Mouse (Mus musculus) naive thymus-derived CD4-positive, alpha-beta T cell, adult 5 months (primary cell): ENCODE results near the gene Six4. TPM values are rescaled to one million over a fixed set of nuclear protein-coding genes. Genes with fewer than 3 reads are reported as not detected.

Experiments
- polyA plus RNA-seq: library from polyadenylated mRNA; unstranded; fragments of 100-300 nt; shearing (Covaris generic); gene quantifications from one replicate; pipeline ENCODE4 v1.2.1, GENCODE M21; 2017

Six4 gene
- polyA plus RNA-seq: 0.19 TPM

GRCm38 (mm10) chr12:73113196-73113595 lies at the start of gene Six4:
TSS of gene Six4 (minus strand) at chr12:73113456.

GRCm38 (mm10) chr12:73123093-73124041 lies 10.1 kb upstream of the Six4 start, which contains the start of gene Mnat1:
TSS of gene Mnat1 (plus strand) at chr12:73123717.

GRCm38 (mm10) chr12:73053668-73054241 lies 59.5 kb downstream of the Six4 start, which contains the start of gene Six1:
TSS of gene Six1 (minus strand) at chr12:73053887.

Other genes with a start within 250 kb of the Six4 start
- gene Six6, start 173.6 kb downstream of the Six4 start, polyA plus RNA-seq: not detected
- 0.17 TPM for gene 4930447C04Rik, start 172.7 kb downstream of the Six4 start, polyA plus RNA-seq
- 0.10 TPM for gene Six1, start 59.6 kb downstream of the Six4 start, polyA plus RNA-seq
- gene Mnat1, start 10.3 kb upstream of the Six4 start, polyA plus RNA-seq: 28.6 TPM
- gene Trmt5, start 173.3 kb upstream of the Six4 start, polyA plus RNA-seq: 8.2 TPM
- 3.8 TPM for gene Slc38a6, start 173.3 kb upstream of the Six4 start, polyA plus RNA-seq